6 mouse cellular contexts compared by ENCODE assay signal in the genomic region with DNA sequence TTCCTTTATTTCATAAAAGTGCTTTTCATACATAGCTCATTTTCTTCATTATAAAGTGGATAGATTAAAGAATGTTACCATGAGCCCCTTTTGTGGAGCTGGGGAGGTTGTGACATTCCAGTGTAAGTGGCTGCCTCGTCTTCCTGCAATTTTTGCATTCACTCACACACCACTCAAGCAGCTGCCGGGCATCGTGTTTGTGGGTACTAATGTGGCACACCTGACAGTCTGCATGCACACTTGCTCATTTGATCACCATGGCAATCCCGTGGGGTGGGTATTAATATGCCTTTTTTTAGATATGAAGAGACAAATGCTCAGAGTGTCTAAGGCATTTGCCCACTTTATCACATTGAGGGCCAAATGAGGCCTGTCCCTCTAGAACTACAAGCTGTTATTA. TPM values are rescaled to one million over a fixed set of nuclear protein-coding genes. Genes with fewer than 3 reads are reported as not detected.
"Had no signal": no experiment of that assay in that cellular context is flagged by ENCODE, and none has a peak within 500 bp of the region (broad histone marks: within the 10 kb centered on the region; RNA-seq: fewer than 3 reads in every experiment).

No protein-coding gene starts in this region.

- H3K4me2 ChIP-seq: neural tube, embryonic 13.5 days; neural tube, embryonic 15.5 days; stomach, embryonic 15.5 days had no signal

- H3K9me3 ChIP-seq: neural tube, embryonic 13.5 days; neural tube, embryonic 15.5 days; stomach, embryonic 15.5 days had no signal

- H3K9ac ChIP-seq: neural tube, embryonic 13.5 days; neural tube, embryonic 15.5 days; stomach, embryonic 15.5 days had no signal

- H3K4me3 ChIP-seq: neural tube, embryonic 13.5 days; neural tube, embryonic 15.5 days; stomach, embryonic 15.5 days had no signal

- H3K27me3 ChIP-seq: neural tube, embryonic 13.5 days; neural tube, embryonic 15.5 days; stomach, embryonic 15.5 days had no signal

- H3K36me3 ChIP-seq: neural tube, embryonic 13.5 days; neural tube, embryonic 15.5 days; stomach, embryonic 15.5 days had no signal

- H3K4me1 ChIP-seq: neural tube, embryonic 13.5 days; neural tube, embryonic 15.5 days; stomach, embryonic 15.5 days had no signal

- H3K27ac ChIP-seq: neural tube, embryonic 13.5 days; neural tube, embryonic 15.5 days; stomach, embryonic 15.5 days; stomach, postnatal 0 days had no signal

RNA-seq across cellular contexts. Expression of a gene that starts 24.9 kb away (rescaled TPM):
- polyA plus RNA-seq: neural tube, embryonic 13.5 days; neural tube, embryonic 14.5 days; spleen, adult 2 months had no signal
